ENCODE assay signal across 8 mouse cellular contexts in the genomic region with DNA sequence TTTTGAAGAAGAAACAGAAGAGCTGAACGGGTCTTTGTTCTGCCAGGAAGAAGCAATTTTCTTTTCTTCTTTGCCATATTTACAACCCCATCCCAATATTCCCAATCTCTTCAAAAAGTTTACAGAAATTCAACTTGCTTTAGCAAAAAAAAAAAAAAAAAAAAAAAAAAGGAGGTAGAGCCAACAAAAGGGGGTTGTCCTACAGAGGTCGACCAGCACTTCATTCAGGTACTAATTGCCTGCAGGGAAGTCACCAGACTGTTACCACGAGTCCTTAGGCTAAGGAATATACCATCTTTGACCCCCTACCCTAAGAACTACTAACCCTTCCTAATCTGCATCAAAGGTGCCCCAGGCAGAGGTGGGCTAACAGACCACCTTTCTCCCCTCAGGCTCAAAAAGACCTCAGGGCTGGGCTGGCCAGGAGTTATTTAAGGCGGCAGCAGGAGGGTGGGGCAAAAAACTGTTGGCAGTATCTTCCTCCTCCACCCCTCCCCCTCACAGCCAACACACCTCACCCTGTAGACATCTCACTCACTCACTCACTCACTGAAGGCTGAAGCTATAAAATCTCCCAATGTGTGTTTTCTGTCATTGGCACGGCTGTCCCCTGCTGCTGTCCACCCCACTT. TPM values are rescaled to one million over a fixed set of nuclear protein-coding genes. Genes with fewer than 3 reads are reported as not detected.
DNase-seq lines count a peak whose midpoint lies in the region; ATAC-seq lines count a peak whose summit lies in the region.

No protein-coding gene starts in this region.

- peak overlapping the region; percentile 90 for H3K4me2 ChIP-seq in embryonic facial prominence, embryonic 14.5 days (ENCODE audit: low read depth, low read length)
- peak overlapping the region; percentile 60 for H3K4me2 ChIP-seq in hindbrain, embryonic 14.5 days (replicated peaks)

- 0 out of 2 replicates have a peak, but pooled peaks cover 3% of the 10 kb centered on the region for H3K4me1 ChIP-seq in embryonic facial prominence, embryonic 14.5 days (ENCODE audit: control insufficient read depth, insufficient read depth, low read length)
- H3K4me1 ChIP-seq in hindbrain, embryonic 14.5 days (replicated peaks; ENCODE audit: control insufficient read depth, insufficient read depth, low read length), result peaks cover 26% of the 10 kb centered on the region

- H3K27ac ChIP-seq in embryonic facial prominence, embryonic 14.5 days (replicated peaks; ENCODE audit: low read depth, low read length), result no peak overlapping the region
- H3K27ac ChIP-seq in hindbrain, embryonic 14.5 days, result peak overlapping the region; percentile 91

- no peak for ATAC-seq in embryonic facial prominence, embryonic 14.5 days (ENCODE audit: low read depth)
- no peak for ATAC-seq in hindbrain, embryonic 14.5 days (ENCODE audit: low FRiP score)
- ATAC-seq in megakaryocyte-erythroid progenitor cell, adult 5-6 weeks (replicated peaks; ENCODE audit: low FRiP score, low TSS enrichment, poor library complexity, severe bottlenecking), result peak; percentile 49

- 26% methylated on average over 5 of the region's 5 CpGs for WGBS in embryonic facial prominence, embryonic 14.5 days
- 19% methylated on average over 5 of the region's 5 CpGs for WGBS in hindbrain, embryonic 14.5 days

- peak overlapping the region; percentile 80 for H3K4me3 ChIP-seq in embryonic facial prominence, embryonic 14.5 days (ENCODE audit: low read depth, low read length)
- H3K4me3 ChIP-seq in hindbrain, embryonic 14.5 days (replicated peaks; ENCODE audit: low read length), result peak overlapping the region; percentile 78

- no peaks in the 10 kb centered on the region for H3K27me3 ChIP-seq in embryonic facial prominence, embryonic 14.5 days (replicated peaks; ENCODE audit: control insufficient read depth, insufficient read depth, low read length)
- no peaks in the 10 kb centered on the region for H3K27me3 ChIP-seq in hindbrain, embryonic 14.5 days (ENCODE audit: control insufficient read depth, insufficient read depth, low read length)

- H3K9me3 ChIP-seq in embryonic facial prominence, embryonic 14.5 days (ENCODE audit: control insufficient read depth, low read length), result no peaks in the 10 kb centered on the region
- no peaks in the 10 kb centered on the region for H3K9me3 ChIP-seq in hindbrain, embryonic 14.5 days (ENCODE audit: control insufficient read depth, low read length)

- H3K36me3 ChIP-seq in embryonic facial prominence, embryonic 14.5 days (ENCODE audit: control insufficient read depth, insufficient read depth, low read length), result no peaks in the 10 kb centered on the region
- H3K36me3 ChIP-seq in hindbrain, embryonic 14.5 days (replicated peaks; ENCODE audit: control insufficient read depth, insufficient read depth), result no peaks in the 10 kb centered on the region

- peak; percentile 44 for DNase-seq in urinary bladder, postnatal 14 days (ENCODE audit: low spot score)
- DNase-seq in urinary bladder, adult 18-20 months (ENCODE audit: low spot score in 2 of 2), result no peak
- peak; percentile 19 for DNase-seq in embryonic facial prominence, embryonic 14.5 days (ENCODE audit: low spot score)
- DNase-seq in hindbrain, embryonic 14.5 days (ENCODE audit: low spot score), result no peak
- DNase-seq in embryo, embryonic 10.5 days (ENCODE audit: low spot score), result no peak
- DNase-seq in adrenal gland, adult 2 months, result no peak
- no peak for DNase-seq in retina, postnatal 1 day

- peak overlapping the region; percentile 23; the same call in 1 of the 2 replicates for H3K9ac ChIP-seq in embryonic facial prominence, embryonic 14.5 days (ENCODE audit: low read depth, low read length)
- peak overlapping the region; percentile 83 for H3K9ac ChIP-seq in hindbrain, embryonic 14.5 days

RNA-seq across cellular contexts. Expression of a gene that starts 1.8 kb away (rescaled TPM):
- polyA plus RNA-seq in embryonic facial prominence, embryonic 14.5 days (2014; fragmentation: Nextera tagmentation; extraction: Ambion mirVana), result 54.1 and 57.5 TPM in 2 replicates
- polyA plus RNA-seq in hindbrain, embryonic 14.5 days (2014; fragmentation: Nextera tagmentation; extraction: Ambion mirVana), result 88.4 and 98.8 TPM in 2 replicates
- 13.9 and 33.6 TPM in 2 replicates for total RNA-seq in megakaryocyte-erythroid progenitor cell, adult 5-6 weeks (2014; fragmentation: Nextera tagmentation)
- 12.3 and 30.4 TPM in 2 replicates for total RNA-seq in megakaryocyte-erythroid progenitor cell, adult 5-6 weeks (2017)
- 100 to 1,000 TPM; 116 to 123 TPM for total RNA-seq in adrenal gland, adult 2 months (2021)
- polyA plus RNA-seq in adrenal gland, adult 2 months (2012; rRNA removed), result 13.4 and 17.7 TPM in 2 replicates

Comparison
In these comparisons a context has a peak if more than half of its experiments do, and no peak if none do; other contexts are left out.
1. DNase-seq: peak in urinary bladder, postnatal 14 days (single experiment) and embryonic facial prominence, embryonic 14.5 days (single experiment); none in urinary bladder, adult 18-20 months (0 of 2), hindbrain, embryonic 14.5 days (single experiment), embryo, embryonic 10.5 days (single experiment), adrenal gland, adult 2 months (single experiment) and retina, postnatal 1 day (single experiment).